Mouse (Mus musculus): ENCODE measurements around the gene Unc79. TPM values are rescaled to one million over a fixed set of nuclear protein-coding genes. Genes with fewer than 3 reads are reported as not detected.

The Unc79 gene
- polyA plus RNA-seq, 1 experiment from 2014 or later = 0.01 TPM

DNA sequence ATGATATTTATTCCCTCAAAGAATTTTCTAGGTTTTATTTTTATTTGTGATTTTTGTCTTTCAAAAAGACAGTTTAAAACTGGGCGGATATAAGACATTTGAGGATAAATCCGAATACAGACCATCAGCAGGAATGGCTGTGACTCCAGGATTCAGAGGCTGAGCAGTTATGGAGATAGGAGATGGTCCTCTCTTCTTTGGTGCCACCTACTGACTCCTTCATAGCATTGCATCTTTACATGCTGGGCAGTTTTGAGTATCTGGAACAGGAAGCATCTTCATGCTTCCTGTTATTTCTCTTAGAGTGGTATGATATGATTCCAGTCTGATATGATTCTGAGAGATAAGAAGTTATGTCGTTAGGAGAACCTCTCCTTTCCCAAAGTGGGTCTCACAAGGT lies 116.3 kb downstream of the Unc79 start:
- no peak overlapping the region for H3K4me3 ChIP-seq (ENCODE audit: inconsistent target)
- H3K36me3 ChIP-seq (ENCODE audit: inconsistent target) = no peaks in the 10 kb centered on the region
- no peaks in the 10 kb centered on the region for H3K79me2 ChIP-seq (ENCODE audit: inconsistent target)
- WGBS (ENCODE audit: missing documents) = 13% methylated on average over 3 of the region's 3 CpGs
- no peak overlapping the region for H3K27ac ChIP-seq

DNA sequence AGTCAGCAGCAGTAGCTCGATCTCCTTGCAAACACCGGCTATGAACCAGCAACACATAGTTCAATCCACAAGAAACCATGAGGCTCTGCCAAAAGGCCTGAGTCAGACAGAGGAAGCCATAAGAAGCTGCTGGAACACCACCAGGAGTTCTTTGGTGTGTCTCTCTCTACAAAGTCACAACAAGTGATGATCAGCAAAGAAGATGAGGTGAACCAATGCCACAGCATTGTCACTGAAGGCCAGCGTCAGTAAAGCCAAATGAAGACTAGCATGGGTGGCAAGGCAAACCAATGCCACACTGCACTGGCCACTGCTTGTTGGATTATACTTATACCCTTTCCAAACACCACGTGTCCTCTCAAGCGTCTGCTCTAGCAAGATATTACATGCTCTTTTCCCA lies 119.5 kb downstream of the Unc79 start:
- Histone ChIP-seq H3K36me3 (ENCODE audit: inconsistent target) (no peaks in the 10 kb centered on the region), H3K79me2 (ENCODE audit: inconsistent target) (no peaks in the 10 kb centered on the region), H3K4me3 (ENCODE audit: inconsistent target) (no peak overlapping the region), H3K27ac (no peak overlapping the region)
- WGBS (ENCODE audit: missing documents) = 90% methylated on average over 5 of the region's 5 CpGs

GRCm38 (mm10) chr12:103069565-103069964 lies 120.9 kb downstream of the Unc79 start:
- WGBS (ENCODE audit: missing documents) = 75% methylated on average over 12 of the region's 12 CpGs

GRCm38 (mm10) chr12:103073953-103074352 lies 125.3 kb downstream of the Unc79 start:
- H3K79me2 ChIP-seq (ENCODE audit: inconsistent target) = no peaks in the 10 kb centered on the region
- H3K4me3 ChIP-seq (ENCODE audit: inconsistent target) = no peak overlapping the region
- H3K36me3 ChIP-seq (ENCODE audit: inconsistent target) = no peaks in the 10 kb centered on the region
- 96% methylated on average over 4 of the region's 4 CpGs for WGBS (ENCODE audit: missing documents)
- no peak overlapping the region for H3K27ac ChIP-seq

More at GRCm38 (mm10) chr12:103069565-103069964, 120.9 kb downstream of the Unc79 start:
- H3K4me3 ChIP-seq (ENCODE audit: inconsistent target) = no peak overlapping the region
- H3K79me2 ChIP-seq (ENCODE audit: inconsistent target) = no peaks in the 10 kb centered on the region
- no peak overlapping the region for H3K27ac ChIP-seq
- no peaks in the 10 kb centered on the region for H3K36me3 ChIP-seq (ENCODE audit: inconsistent target)

GRCm38 (mm10) chr12:103078751-103079150 lies 130.1 kb downstream of the Unc79 start:
- H3K4me3 ChIP-seq (ENCODE audit: inconsistent target) = no peak overlapping the region
- H3K79me2 ChIP-seq (ENCODE audit: inconsistent target) = no peaks in the 10 kb centered on the region
- WGBS (ENCODE audit: missing documents) = 74% methylated on average over 7 of the region's 7 CpGs
- H3K36me3 ChIP-seq (ENCODE audit: inconsistent target) = no peaks in the 10 kb centered on the region
- no peak overlapping the region for H3K27ac ChIP-seq

- Histone ChIP-seq H3K36me3 (ENCODE audit: inconsistent target) (no peaks in the 10 kb centered on the region), H3K4me3 (ENCODE audit: inconsistent target) (no peak overlapping the region), H3K27ac (no peak overlapping the region), H3K79me2 (ENCODE audit: inconsistent target) (no peaks in the 10 kb centered on the region)
- 33% methylated on average over 3 of the region's 3 CpGs for WGBS (ENCODE audit: missing documents)
Measured at GRCm38 (mm10) chr12:103080055-103080454, 131.4 kb downstream of the Unc79 start.

DNA sequence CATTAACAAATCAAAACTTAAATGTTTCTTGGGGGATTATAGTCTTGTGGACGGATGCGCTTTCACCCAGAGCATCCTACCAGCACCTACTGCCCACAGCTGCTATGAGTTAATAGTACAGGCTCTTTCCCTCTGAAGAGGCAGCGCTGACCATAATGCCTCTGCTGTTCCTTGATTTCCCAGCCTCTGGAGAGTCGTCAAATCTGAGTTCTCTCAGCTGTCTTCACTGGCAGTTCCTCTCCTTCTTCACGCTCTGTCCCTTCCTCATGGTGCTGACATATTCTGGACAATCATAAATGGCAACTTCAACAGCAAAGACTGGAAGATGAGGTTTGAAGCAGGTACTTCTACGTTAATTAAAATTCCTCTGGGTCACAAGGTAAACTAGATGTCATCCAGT lies 143.2 kb downstream of the Unc79 start:
- no peak overlapping the region for H3K4me3 ChIP-seq (ENCODE audit: inconsistent target)
- no peaks in the 10 kb centered on the region for H3K36me3 ChIP-seq (ENCODE audit: inconsistent target)
- H3K79me2 ChIP-seq (ENCODE audit: inconsistent target) = no peaks in the 10 kb centered on the region
- H3K27ac ChIP-seq = no peak overlapping the region
- WGBS (ENCODE audit: missing documents) = 73% methylated on average over 6 of the region's 6 CpGs

DNA sequence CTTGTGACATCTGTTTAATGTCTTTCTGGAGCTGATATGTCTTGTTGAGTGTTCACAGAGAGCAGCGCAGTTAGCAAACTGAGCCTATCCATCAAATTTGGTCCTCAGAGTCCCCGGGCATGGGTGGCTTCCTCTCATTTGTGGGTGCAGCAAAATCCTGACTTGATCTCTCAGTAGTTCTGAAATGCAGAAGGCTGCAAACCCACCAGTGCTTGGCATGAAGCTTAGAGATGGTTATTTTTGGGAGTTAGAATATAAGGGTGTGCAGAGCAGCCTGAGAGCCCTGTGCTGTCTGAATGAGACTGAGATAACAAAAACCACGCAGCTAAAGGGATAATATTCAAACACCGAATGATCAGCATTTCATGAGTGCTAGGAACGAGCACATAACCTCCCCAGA lies 146.5 kb downstream of the Unc79 start:
- Histone ChIP-seq H3K36me3 (ENCODE audit: inconsistent target) (no peaks in the 10 kb centered on the region), H3K4me3 (ENCODE audit: inconsistent target) (no peak overlapping the region), H3K79me2 (ENCODE audit: inconsistent target) (no peaks in the 10 kb centered on the region), H3K27ac (no peak overlapping the region)
- 86% methylated on average over 5 of the region's 5 CpGs for WGBS (ENCODE audit: missing documents)

GRCm38 (mm10) chr12:103099185-103099584 lies 150.5 kb downstream of the Unc79 start:
- H3K4me3 ChIP-seq (ENCODE audit: inconsistent target) = no peak overlapping the region
- 14% methylated on average over 1 of the region's 1 CpGs for WGBS (ENCODE audit: missing documents)
- no peaks in the 10 kb centered on the region for H3K79me2 ChIP-seq (ENCODE audit: inconsistent target)
- H3K36me3 ChIP-seq (ENCODE audit: inconsistent target) = no peaks in the 10 kb centered on the region
- H3K27ac ChIP-seq = no peak overlapping the region

GRCm38 (mm10) chr12:103100088-103100487 lies 151.4 kb downstream of the Unc79 start:
- no peaks in the 10 kb centered on the region for H3K36me3 ChIP-seq (ENCODE audit: inconsistent target)
- no peak overlapping the region for H3K4me3 ChIP-seq (ENCODE audit: inconsistent target)
- no peaks in the 10 kb centered on the region for H3K79me2 ChIP-seq (ENCODE audit: inconsistent target)
- H3K27ac ChIP-seq = no peak overlapping the region
- WGBS (ENCODE audit: missing documents) = 68% methylated on average over 5 of the region's 5 CpGs

- Histone ChIP-seq H3K27ac (no peak overlapping the region), H3K36me3 (ENCODE audit: inconsistent target) (no peaks in the 10 kb centered on the region), H3K4me3 (ENCODE audit: inconsistent target) (no peak overlapping the region), H3K79me2 (ENCODE audit: inconsistent target) (no peaks in the 10 kb centered on the region)
- WGBS (ENCODE audit: missing documents) = 59% methylated on average over 2 of the region's 2 CpGs
Measured at GRCm38 (mm10) chr12:103103041-103103440, 154.4 kb downstream of the Unc79 start.

- Histone ChIP-seq H3K27ac (no peak overlapping the region), H3K4me3 (ENCODE audit: inconsistent target) (no peak overlapping the region), H3K36me3 (ENCODE audit: inconsistent target) (no peaks in the 10 kb centered on the region), H3K79me2 (ENCODE audit: inconsistent target) (no peaks in the 10 kb centered on the region)
- 7% methylated on average over 4 of the region's 5 CpGs for WGBS (ENCODE audit: missing documents)
Measured at GRCm38 (mm10) chr12:103103601-103104000, 154.9 kb downstream of the Unc79 start.

DNA sequence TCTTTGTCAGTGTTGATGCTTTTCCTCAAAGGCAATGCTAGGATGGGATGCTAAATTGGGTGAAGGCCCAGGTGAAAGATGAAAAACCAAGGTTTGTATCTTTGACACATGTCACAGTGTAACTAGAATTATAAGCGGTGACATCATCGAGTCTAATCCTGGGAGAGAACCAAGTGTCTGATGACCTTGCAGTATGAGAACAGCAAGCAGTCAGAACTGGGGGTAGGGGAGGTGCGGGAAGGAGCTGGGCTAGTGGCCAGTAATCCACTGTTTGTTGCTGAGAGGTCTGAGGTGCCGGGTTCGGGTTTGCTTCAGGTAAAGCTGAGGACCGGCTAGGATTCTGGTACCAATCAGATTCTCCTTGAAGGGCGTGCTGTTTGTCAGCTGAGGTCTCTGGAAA lies 160.6 kb downstream of the Unc79 start:
- Histone ChIP-seq H3K79me2 (ENCODE audit: inconsistent target) (no peaks in the 10 kb centered on the region), H3K36me3 (ENCODE audit: inconsistent target) (no peaks in the 10 kb centered on the region), H3K4me3 (ENCODE audit: inconsistent target) (no peak overlapping the region), H3K27ac (no peak overlapping the region)
- 94% methylated on average over 7 of the region's 7 CpGs for WGBS (ENCODE audit: missing documents)

GRCm38 (mm10) chr12:103116639-103117038 lies 168.0 kb downstream of the Unc79 start:
- no peaks in the 10 kb centered on the region for H3K36me3 ChIP-seq (ENCODE audit: inconsistent target)
- 59% methylated on average over 8 of the region's 8 CpGs for WGBS (ENCODE audit: missing documents)
- H3K79me2 ChIP-seq (ENCODE audit: inconsistent target) = no peaks in the 10 kb centered on the region
- H3K4me3 ChIP-seq (ENCODE audit: inconsistent target) = no peak overlapping the region
- H3K27ac ChIP-seq = no peak overlapping the region

- 88% methylated on average over 10 of the region's 10 CpGs for WGBS (ENCODE audit: missing documents)
- H3K36me3 ChIP-seq (ENCODE audit: inconsistent target) = no peaks in the 10 kb centered on the region
- H3K4me3 ChIP-seq (ENCODE audit: inconsistent target) = no peak overlapping the region
Measured at GRCm38 (mm10) chr12:103117517-103118193, 169.0 kb downstream of the Unc79 start.

GRCm38 (mm10) chr12:103121928-103122327 lies 173.3 kb downstream of the Unc79 start:
- Histone ChIP-seq H3K27ac (no peak overlapping the region), H3K79me2 (ENCODE audit: inconsistent target) (no peaks in the 10 kb centered on the region), H3K4me3 (ENCODE audit: inconsistent target) (no peak overlapping the region), H3K36me3 (ENCODE audit: inconsistent target) (no peaks in the 10 kb centered on the region)
- 88% methylated on average over 5 of the region's 5 CpGs for whole genome bisulfite sequencing (ENCODE audit: missing documents)

More at GRCm38 (mm10) chr12:103117517-103118193, 169.0 kb downstream of the Unc79 start:
- no peak overlapping the region for H3K27ac ChIP-seq
- no peaks in the 10 kb centered on the region for H3K79me2 ChIP-seq (ENCODE audit: inconsistent target)
